Mouse (Mus musculus) G1E (cell line): ENCODE measurements around the gene Musk. TPM values are rescaled to one million over a fixed set of nuclear protein-coding genes. Genes with fewer than 3 reads are reported as not detected.

ENCODE experiments used
- ATAC-seq: 2 replicates; pipeline ENCODE4 v1.8.0; 2016; ENCODE audit warnings: mild to moderate bottlenecking; ENCODE audit not compliant: insufficient number of reproducible peaks, poor library complexity, low FRiP score, severe bottlenecking; ENCODE audit errors: extremely low read depth
- DNase-seq: peaks from one replicate; pipeline ENCODE4 v3.0.0; 2012; ENCODE audit warnings: low spot score
- H3K27me3 ChIP-seq: 2 replicates; pipeline ENCODE4 v1.6.1; 2012; ENCODE audit warnings: mild to moderate bottlenecking, low read length, inconsistent platforms; ENCODE audit not compliant: insufficient read depth
- H3K36me3 ChIP-seq: replicated peaks from 2 replicates; pipeline ENCODE3; 2012; ENCODE audit warnings: mild to moderate bottlenecking, inconsistent platforms
- H3K4me1 ChIP-seq: 2 replicates; pipeline ENCODE4 v1.6.1; 2012; ENCODE audit warnings: low read depth, low read length, inconsistent platforms, mixed read lengths; ENCODE audit not compliant: insufficient read depth
- H3K4me3 ChIP-seq: 2 replicates; pipeline ENCODE4 v1.5.1; 2012; ENCODE audit warnings: low read depth, mild to moderate bottlenecking, inconsistent platforms, low read length, moderate library complexity, mixed read lengths
- H3K9me3 ChIP-seq: replicated peaks from 2 replicates; pipeline ENCODE4 v1.6.1; 2012; ENCODE audit warnings: inconsistent platforms
- CTCF ChIP-seq: IDR thresholded peaks from 2 replicates; pipeline ENCODE4 v1.5.1; 2012; ENCODE audit warnings: low read depth, low read length, inconsistent platforms, mixed read lengths
- GATA1 ChIP-seq: IDR thresholded peaks from 2 replicates; pipeline ENCODE4 v1.6.1; 2012; ENCODE audit warnings: borderline replicate concordance, low read length, inconsistent platforms, mixed read lengths
- GATA2 ChIP-seq: IDR thresholded peaks from 2 replicates; pipeline ENCODE4 v1.6.1; 2012; ENCODE audit warnings: low read depth, low read length, inconsistent platforms, borderline replicate concordance
- POLR2AphosphoS5 ChIP-seq: IDR thresholded peaks from 2 replicates; pipeline ENCODE4 v1.6.1; 2012; ENCODE audit warnings: low read depth, low read length, inconsistent platforms; ENCODE audit not compliant: insufficient replicate concordance
- TAL1 ChIP-seq: conservative IDR thresholded peaks from 2 replicates; pipeline ENCODE4 v1.6.1; 2012; ENCODE audit warnings: low read depth, low read length, inconsistent platforms, mixed read lengths
- polyA plus RNA-seq: library from polyadenylated mRNA; stranded (reverse); fragments of >175 nt; gene quantifications from 2 replicates; pipeline ENCODE4 v1.2.3, GENCODE M21; 2012
- total RNA-seq, 2 experiments: library from RNA; stranded (forward) in 1 of 2; stranded (reverse) in 1 of 2; fragments of 200-1000 nt in 1 of 2; fragments of >200 nt in 1 of 2; fragmentation: Nextera tagmentation in 1 of 2; gene quantifications; 2 replicates each; pipeline ENCODE4 v1.2.3; 2014 to 2017

Musk gene
- total and polyA plus RNA-seq, 3 experiments: not detected

DNA sequence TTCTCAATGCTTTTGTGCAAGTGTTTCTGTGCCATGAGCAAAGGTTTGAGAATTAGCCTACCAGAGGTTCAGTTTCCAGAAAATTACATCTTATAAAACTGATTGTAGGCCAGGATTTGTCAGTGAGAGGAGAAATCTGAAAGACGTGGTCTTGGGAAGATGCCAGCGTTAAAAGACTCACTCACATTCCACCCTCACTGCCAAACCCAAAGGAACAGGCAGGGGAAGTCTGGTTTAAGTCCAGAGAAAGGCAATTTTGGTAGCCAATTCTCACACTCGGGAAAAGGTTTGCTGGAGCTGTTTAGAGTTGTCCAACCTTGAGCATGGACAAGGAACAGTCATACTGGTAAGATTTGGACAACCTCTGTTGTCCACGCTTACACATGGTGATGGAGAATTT, 131.6 kb downstream of the Musk start:
- ATAC-seq (no peak), DNase-seq (no peak)
- Histone ChIP-seq H3K4me3 (no peak overlapping the region), H3K36me3 (no peaks in the 10 kb centered on the region), H3K4me1 (no peaks in the 10 kb centered on the region), H3K27me3 (no peaks in the 10 kb centered on the region), H3K9me3 (peaks cover 18% of the 10 kb centered on the region)
- TF ChIP-seq GATA1 (no peak), CTCF (no peak), POLR2AphosphoS5 (no peak), TAL1 (no peak), GATA2 (no peak)

DNA sequence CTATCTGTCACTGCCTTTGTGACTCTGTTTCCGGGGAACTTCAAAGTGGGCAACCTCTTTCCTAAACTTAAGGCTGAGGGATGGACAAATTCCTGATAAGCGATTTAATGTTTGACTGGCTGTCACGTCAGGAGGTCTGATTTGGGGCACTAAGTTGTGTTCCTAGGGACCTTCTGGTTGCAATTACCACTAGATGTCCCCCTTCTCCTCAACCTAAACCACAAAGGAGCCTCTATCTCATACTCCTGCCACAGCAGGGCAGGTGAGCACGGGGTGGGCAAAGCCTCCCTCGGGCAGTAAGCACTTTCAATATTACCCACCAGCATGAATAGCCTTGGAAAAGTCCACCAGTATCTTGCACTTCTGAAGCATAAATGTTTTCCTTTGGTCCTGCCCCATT, 133.5 kb downstream of the Musk start:
- no peak for ATAC-seq
- H3K4me3 ChIP-seq: no peak overlapping the region
- H3K9me3 ChIP-seq: peaks cover 18% of the 10 kb centered on the region
- DNase-seq: no peak
- no peaks in the 10 kb centered on the region for H3K4me1 ChIP-seq
- H3K27me3 ChIP-seq: no peaks in the 10 kb centered on the region
- no peak for TF ChIP-seq TAL1
- TF ChIP-seq CTCF: no peak
- no peak for TF ChIP-seq POLR2AphosphoS5
- no peak for TF ChIP-seq GATA2
- no peak for TF ChIP-seq GATA1
- H3K36me3 ChIP-seq: no peaks in the 10 kb centered on the region

DNA sequence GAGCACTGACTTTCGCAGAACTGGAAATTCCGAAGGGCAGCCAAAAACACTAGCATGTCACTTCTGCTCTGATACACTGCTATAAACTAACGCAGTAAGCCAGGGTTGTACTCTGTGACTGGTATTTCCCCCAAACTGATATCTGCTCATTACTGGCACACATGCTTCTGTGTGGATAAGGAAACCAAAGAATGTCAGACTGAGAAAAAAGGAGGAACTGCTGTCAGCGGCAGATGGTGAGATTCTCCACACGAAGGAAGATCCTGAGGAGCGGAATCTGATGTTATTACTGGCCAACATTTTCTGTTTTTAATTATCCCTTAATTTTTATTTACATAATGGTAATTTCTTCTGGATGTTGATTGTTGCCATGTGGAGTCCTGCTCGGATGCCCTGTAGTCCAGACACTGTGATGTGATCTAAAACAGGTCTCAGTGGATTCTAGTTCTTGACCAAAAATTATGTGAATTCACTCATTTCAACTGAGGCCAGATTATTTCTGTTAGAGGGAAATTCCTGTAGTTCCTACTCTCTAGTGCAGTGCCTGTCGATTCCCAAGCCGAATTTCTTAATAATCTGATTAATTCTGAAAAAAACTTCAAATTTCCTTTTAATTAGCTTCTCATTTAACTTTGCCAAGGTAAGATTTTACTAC, 137.6 kb downstream of the Musk start:
- DNase-seq (no peak), ATAC-seq (no peak)
- Histone ChIP-seq H3K4me1 (no peaks in the 10 kb centered on the region), H3K9me3 (peaks cover 14% of the 10 kb centered on the region), H3K4me3 (no peak overlapping the region), H3K27me3 (no peaks in the 10 kb centered on the region), H3K36me3 (no peaks in the 10 kb centered on the region)
- TF ChIP-seq GATA2 (no peak), TAL1 (no peak), POLR2AphosphoS5 (no peak), GATA1 (no peak), CTCF (no peak)

Other genes with a start within 250 kb of the Musk start
- not detected in 2 replicates for gene Svep1, start 79.1 kb upstream of the Musk start, total RNA-seq (2014; fragmentation: Nextera tagmentation)
- 0.17 and 0.38 TPM in 2 replicates for gene Svep1, start 79.1 kb upstream of the Musk start, total RNA-seq (2017)
- gene Svep1, start 79.1 kb upstream of the Musk start, polyA plus RNA-seq: not detected in 2 replicates